Mouse (Mus musculus) left cerebral cortex, adult 2 months (tissue): Measurements from ENCODE around the gene Ncoa6. TPM values are rescaled to one million over a fixed set of nuclear protein-coding genes. Genes with fewer than 3 reads are reported as not detected.
"Not testable (repeated sequence)": the region's sequence is repeated elsewhere in the genome, so short reads cannot be mapped to it uniquely, and the experiment has no call there.

ENCODE experiments used
- DNase-seq, 2 experiments: peaks; one replicate each; pipeline ENCODE4 v3.0.0; 2021 to 2022; ENCODE audit warnings: low spot score in 2 of 2, mixed read lengths in 1 of 2; ENCODE audit errors: extremely low spot score in 1 of 2
- H3K27ac ChIP-seq: fragments of 200-600 bp; 2 replicates; pipeline ENCODE4 v1.8.1; 2022
- H3K4me3 ChIP-seq: fragments of 200-600 bp; 2 replicates; pipeline ENCODE4 v1.8.1; 2022
- CTCF ChIP-seq: fragments of 200-600 bp; IDR thresholded peaks from 2 replicates; pipeline ENCODE4 v1.8.1; 2022; ENCODE audit warnings: antibody characterized with exemption, mild to moderate bottlenecking, moderate library complexity
- intact Hi-C: fragments of 180-260 bp; cut with DNase I; formaldehyde crosslinking; loops from one replicate; pipeline ENCODE4 v1.15.1; 2025
- total RNA-seq, 2 experiments: library from RNA; stranded (reverse); gene quantifications; 2 replicates each; pipeline ENCODE4 v1.2.3; 2021

Ncoa6 gene
- total RNA-seq, 2 experiments from 2014 or later = 63.2 to 68.7 TPM

- no peak overlapping the region; the same call in 1 of the 2 replicates for H3K27ac ChIP-seq
- intact Hi-C loops = no loop called here
- H3K4me3 ChIP-seq = no peak overlapping the region
- DNase-seq = peak in 1 of 2 experiments; percentile 53
- no peak for TF ChIP-seq CTCF
Observed at GRCm38 (mm10) chr2:155504440-155505355, 31.0 kb upstream of the Ncoa6 start.

GRCm38 (mm10) chr2:155502596-155502995 lies 28.9 kb upstream of the Ncoa6 start:
- Histone ChIP-seq H3K27ac (no peak overlapping the region), H3K4me3 (no peak overlapping the region)
- intact Hi-C loops = no loop called here
- TF ChIP-seq CTCF = no peak
- peak in 1 of 2 experiments; percentile 42 for DNase-seq

- Histone ChIP-seq H3K4me3 (no peak overlapping the region), H3K27ac (no peak overlapping the region)
- no peak for DNase-seq
- TF ChIP-seq CTCF = no peak
- intact Hi-C loops = no loop called here
Observed at GRCm38 (mm10) chr2:155490998-155491397, 17.3 kb upstream of the Ncoa6 start.

GRCm38 (mm10) chr2:155482021-155482420 lies 8.3 kb upstream of the Ncoa6 start:
- TF ChIP-seq CTCF = peak; percentile 65
- no peak overlapping the region for H3K4me3 ChIP-seq
- H3K27ac ChIP-seq = no peak overlapping the region
- DNase-seq = peak in 1 of 2 experiments; percentile 45
- intact Hi-C loops = no loop called here

GRCm38 (mm10) chr2:155472671-155473569 lies 774 bp downstream of the Ncoa6 start:
- Histone ChIP-seq H3K4me3 (peak overlapping the region; percentile 71), H3K27ac (peak overlapping the region; percentile 92)
- intact Hi-C loops = no loop called here
- TF ChIP-seq CTCF = no peak
- peak; percentile 39 to 44 for DNase-seq

- Histone ChIP-seq H3K27ac (no peak overlapping the region), H3K4me3 (no peak overlapping the region)
- DNase-seq = no peak
- no peak for TF ChIP-seq CTCF
- intact Hi-C loops = no loop called here
Observed at GRCm38 (mm10) chr2:155466861-155467260, 6.8 kb downstream of the Ncoa6 start.

GRCm38 (mm10) chr2:155453591-155453990 lies 20.1 kb downstream of the Ncoa6 start:
- intact Hi-C loops = no loop called here
- no peak for TF ChIP-seq CTCF
- Histone ChIP-seq H3K4me3 (no peak overlapping the region), H3K27ac (no peak overlapping the region)
- DNase-seq = peak in 1 of 2 experiments; percentile 14

GRCm38 (mm10) chr2:155451256-155451655 lies 22.4 kb downstream of the Ncoa6 start:
- no peak overlapping the region for H3K4me3 ChIP-seq
- intact Hi-C loops = no loop called here

GRCm38 (mm10) chr2:155447906-155448305 lies 25.8 kb downstream of the Ncoa6 start:
- H3K4me3 ChIP-seq, H3K27ac ChIP-seq, DNase-seq, intact Hi-C loops: not testable (repeated sequence)

More at GRCm38 (mm10) chr2:155451256-155451655, 22.4 kb downstream of the Ncoa6 start:
- DNase-seq = no peak
- no peak; the same call in 1 of the 2 replicates for TF ChIP-seq CTCF
- no peak overlapping the region for H3K27ac ChIP-seq

GRCm38 (mm10) chr2:155443446-155443845 lies 30.2 kb downstream of the Ncoa6 start:
- H3K27ac ChIP-seq = no peak overlapping the region
- DNase-seq = no peak
- no peak overlapping the region for H3K4me3 ChIP-seq
- TF ChIP-seq CTCF = no peak
- intact Hi-C loops = no loop called here

- Histone ChIP-seq H3K27ac (no peak overlapping the region), H3K4me3 (no peak overlapping the region)
- DNase-seq = no peak
- TF ChIP-seq CTCF = no peak
- intact Hi-C loops = no loop called here
Observed at GRCm38 (mm10) chr2:155442916-155443315, 30.8 kb downstream of the Ncoa6 start.

GRCm38 (mm10) chr2:155436445-155436844 lies 37.2 kb downstream of the Ncoa6 start:
- DNase-seq = no peak
- intact Hi-C loops = no loop called here
- peak; percentile 58 for TF ChIP-seq CTCF
- Histone ChIP-seq H3K27ac (no peak overlapping the region), H3K4me3 (no peak overlapping the region)
